Mouse (Mus musculus): ENCODE results near the gene Brpf3. TPM values are rescaled to one million over a fixed set of nuclear protein-coding genes. Genes with fewer than 3 reads are reported as not detected.
"Not testable (repeated sequence)": the region's sequence is repeated elsewhere in the genome, so short reads cannot be mapped to it uniquely, and the experiment has no call there.

Gene Brpf3
- polyA plus RNA-seq, 1 experiment from 2014 or later, result 8.2 TPM

DNA sequence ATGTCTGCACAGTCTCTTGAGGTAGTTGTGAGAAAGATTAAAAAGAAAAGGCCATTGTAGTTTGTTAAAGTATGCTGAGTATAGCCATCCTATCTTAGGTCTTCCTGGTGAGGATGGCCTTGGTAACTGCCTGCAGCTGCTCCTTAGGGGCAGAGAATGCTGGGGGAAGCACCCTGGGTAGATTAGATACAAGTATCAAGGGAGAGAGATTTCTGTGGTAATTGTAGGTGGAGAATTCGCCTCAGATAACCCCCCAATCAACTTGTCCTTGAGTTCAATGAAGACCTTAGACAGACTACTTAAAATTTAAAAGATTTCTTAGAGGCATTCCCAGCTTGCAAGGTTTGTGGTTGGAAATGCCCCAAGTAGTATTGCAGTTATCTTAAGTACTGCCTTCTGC, 2.4 kb downstream of the Brpf3 start:
- H3K9ac ChIP-seq (replicated peaks; ENCODE audit: low read length), result no peak overlapping the region
- no peak overlapping the region for H3K27ac ChIP-seq (replicated peaks; ENCODE audit: low read depth, low read length)
- no peaks in the 10 kb centered on the region for H3K9me3 ChIP-seq (ENCODE audit: control insufficient read depth, low read length)
- H3K27me3 ChIP-seq (ENCODE audit: control insufficient read depth, insufficient read depth, low read length), result no peaks in the 10 kb centered on the region
- ATAC-seq (ENCODE audit: low FRiP score, low TSS enrichment) (no peak), DNase-seq (no peak)
- peaks cover 17% of the 10 kb centered on the region for H3K4me1 ChIP-seq (ENCODE audit: control insufficient read depth, insufficient read depth, low read length)
- no peak overlapping the region for H3K4me2 ChIP-seq (ENCODE audit: low read length)
- H3K4me3 ChIP-seq (replicated peaks; ENCODE audit: low read depth, low read length), result no peak overlapping the region
- WGBS, result 92% methylated on average over 1 of the region's 1 CpGs
- peaks cover 23% of the 10 kb centered on the region for H3K36me3 ChIP-seq (ENCODE audit: control insufficient read depth, insufficient read depth, low read length)

DNA sequence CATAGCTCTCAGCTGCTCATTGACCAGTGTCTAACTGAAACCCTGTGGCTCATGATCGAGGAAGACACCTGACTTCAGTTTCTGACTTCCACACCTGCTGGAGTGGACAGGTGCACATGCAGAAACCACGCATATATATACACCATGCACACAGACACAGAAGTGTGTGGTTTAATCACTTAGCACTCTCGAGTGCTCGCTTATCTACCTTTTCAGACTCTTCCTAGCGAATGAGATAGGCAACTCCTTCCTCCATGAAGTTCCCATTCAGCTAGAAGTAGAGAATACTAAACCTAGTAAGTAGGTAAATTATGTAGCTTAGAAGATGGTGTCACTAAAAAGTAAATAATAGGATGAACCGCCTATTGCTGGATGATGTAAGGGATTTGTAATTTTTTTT, 4.1 kb downstream of the Brpf3 start:
- 93% methylated on average over 6 of the region's 6 CpGs for WGBS
- Histone ChIP-seq H3K4me1 (ENCODE audit: control insufficient read depth, insufficient read depth, low read length) (peaks cover 5% of the 10 kb centered on the region), H3K9me3 (ENCODE audit: control insufficient read depth, low read length) (no peaks in the 10 kb centered on the region), H3K27me3 (ENCODE audit: control insufficient read depth, insufficient read depth, low read length) (no peaks in the 10 kb centered on the region), H3K9ac (replicated peaks; ENCODE audit: low read length) (no peak overlapping the region), H3K36me3 (ENCODE audit: control insufficient read depth, insufficient read depth, low read length) (peaks cover 35% of the 10 kb centered on the region), H3K27ac (replicated peaks; ENCODE audit: low read depth, low read length) (no peak overlapping the region), H3K4me3 (replicated peaks; ENCODE audit: low read depth, low read length) (no peak overlapping the region), H3K4me2 (ENCODE audit: low read length) (no peak overlapping the region)
- ATAC-seq (ENCODE audit: low FRiP score, low TSS enrichment), result no peak
- no peak for DNase-seq

DNA sequence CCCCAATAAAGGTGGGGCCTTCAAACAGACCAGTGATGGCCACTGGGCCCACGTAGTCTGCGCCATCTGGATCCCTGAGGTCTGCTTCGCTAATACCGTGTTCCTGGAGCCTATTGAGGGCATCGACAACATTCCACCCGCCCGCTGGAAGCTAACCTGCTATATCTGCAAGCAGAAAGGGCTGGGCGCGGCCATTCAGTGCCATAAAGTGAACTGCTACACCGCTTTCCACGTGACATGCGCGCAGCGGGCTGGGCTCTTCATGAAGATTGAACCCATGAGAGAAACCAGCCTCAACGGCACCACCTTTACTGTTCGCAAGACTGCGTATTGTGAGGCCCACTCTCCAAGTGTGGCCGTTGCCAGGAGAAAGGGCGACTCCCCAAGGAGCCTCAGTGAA, 5.9 kb downstream of the Brpf3 start:
- H3K4me1 ChIP-seq (ENCODE audit: control insufficient read depth, insufficient read depth, low read length), result peaks cover 4% of the 10 kb centered on the region
- 97% methylated on average over 19 of the region's 19 CpGs for WGBS
- no peak for DNase-seq
- ATAC-seq (ENCODE audit: low FRiP score, low TSS enrichment), result no peak
- H3K27ac ChIP-seq (replicated peaks; ENCODE audit: low read depth, low read length), result no peak overlapping the region
- no peak overlapping the region for H3K4me3 ChIP-seq (replicated peaks; ENCODE audit: low read depth, low read length)
- H3K9ac ChIP-seq (replicated peaks; ENCODE audit: low read length), result no peak overlapping the region
- no peak overlapping the region for H3K4me2 ChIP-seq (ENCODE audit: low read length)
- no peaks in the 10 kb centered on the region for H3K9me3 ChIP-seq (ENCODE audit: control insufficient read depth, low read length)
- H3K36me3 ChIP-seq (ENCODE audit: control insufficient read depth, insufficient read depth, low read length), result peaks cover 52% of the 10 kb centered on the region
- no peaks in the 10 kb centered on the region for H3K27me3 ChIP-seq (ENCODE audit: control insufficient read depth, insufficient read depth, low read length)

DNA sequence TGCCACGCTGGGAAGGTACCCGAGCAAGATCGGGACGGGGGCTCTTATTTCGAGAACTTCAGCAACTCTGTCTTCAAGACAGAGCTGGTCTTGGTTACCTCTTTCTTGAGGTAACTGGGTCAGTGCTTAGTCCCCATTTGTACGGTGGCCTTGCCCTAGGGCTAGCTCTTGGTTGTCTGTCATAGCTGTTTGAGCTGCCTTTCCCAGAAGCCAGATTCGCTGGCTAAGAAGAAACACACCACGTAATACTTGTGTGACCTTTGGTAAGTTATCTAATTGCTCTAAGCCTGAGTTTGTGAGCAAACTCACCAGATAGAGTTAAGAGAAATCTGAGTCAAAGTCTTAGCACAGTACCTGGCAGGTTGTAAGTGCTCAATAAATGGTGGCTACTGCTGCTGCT, 7.8 kb downstream of the Brpf3 start:
- 99% methylated on average over 8 of the region's 8 CpGs for WGBS
- Histone ChIP-seq H3K9ac (replicated peaks; ENCODE audit: low read length) (no peak overlapping the region), H3K9me3 (ENCODE audit: control insufficient read depth, low read length) (no peaks in the 10 kb centered on the region), H3K27me3 (ENCODE audit: control insufficient read depth, insufficient read depth, low read length) (no peaks in the 10 kb centered on the region), H3K4me2 (ENCODE audit: low read length) (no peak overlapping the region), H3K27ac (replicated peaks; ENCODE audit: low read depth, low read length) (no peak overlapping the region), H3K4me3 (replicated peaks; ENCODE audit: low read depth, low read length) (no peak overlapping the region), H3K4me1 (ENCODE audit: control insufficient read depth, insufficient read depth, low read length) (no peaks in the 10 kb centered on the region), H3K36me3 (ENCODE audit: control insufficient read depth, insufficient read depth, low read length) (peaks cover 69% of the 10 kb centered on the region)
- ATAC-seq (ENCODE audit: low FRiP score, low TSS enrichment), result no peak
- DNase-seq, result no peak

DNA sequence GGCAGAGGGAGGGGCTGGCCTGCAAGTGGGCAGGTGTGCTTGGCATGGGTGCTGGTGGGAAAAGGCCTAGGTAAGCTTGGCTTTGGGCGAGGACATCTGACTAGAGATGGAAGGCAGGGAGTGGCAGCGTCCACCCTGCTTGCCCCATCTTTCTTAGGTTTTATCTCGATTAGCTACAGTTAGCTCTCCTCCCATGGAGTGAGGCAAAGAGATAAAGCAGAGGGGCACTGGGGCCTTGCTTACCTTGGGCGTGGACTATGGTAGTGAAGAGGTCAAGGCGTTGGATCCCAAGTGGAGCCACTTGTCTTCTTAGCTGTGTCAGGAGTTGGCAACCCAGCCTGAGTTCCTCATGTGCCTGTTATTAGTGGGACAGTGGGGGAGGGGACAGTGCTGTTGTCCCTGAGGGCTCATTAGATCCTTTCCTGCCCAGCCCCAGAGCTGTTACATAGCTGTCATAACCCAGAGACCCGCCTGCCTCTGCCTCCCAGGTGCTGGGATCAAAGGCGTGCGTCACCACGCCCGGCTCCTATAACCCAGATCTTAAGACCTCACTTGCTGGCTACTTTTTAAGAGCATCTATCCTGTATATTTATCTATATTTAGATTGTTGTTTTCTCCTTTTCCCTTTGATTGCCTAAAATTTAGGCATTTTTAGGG, 8.4 kb downstream of the Brpf3 start:
- Histone ChIP-seq H3K4me3 (replicated peaks; ENCODE audit: low read depth, low read length) (no peak overlapping the region), H3K4me2 (ENCODE audit: low read length) (no peak overlapping the region), H3K9ac (replicated peaks; ENCODE audit: low read length) (no peak overlapping the region), H3K36me3 (ENCODE audit: control insufficient read depth, insufficient read depth, low read length) (peaks cover 75% of the 10 kb centered on the region), H3K27ac (replicated peaks; ENCODE audit: low read depth, low read length) (no peak overlapping the region), H3K4me1 (ENCODE audit: control insufficient read depth, insufficient read depth, low read length) (no peaks in the 10 kb centered on the region), H3K9me3 (ENCODE audit: control insufficient read depth, low read length) (no peaks in the 10 kb centered on the region), H3K27me3 (ENCODE audit: control insufficient read depth, insufficient read depth, low read length) (no peaks in the 10 kb centered on the region)
- no peak for DNase-seq
- ATAC-seq (ENCODE audit: low FRiP score, low TSS enrichment), result no peak
- 98% methylated on average over 10 of the region's 10 CpGs for WGBS

- Histone ChIP-seq H3K4me1 (ENCODE audit: control insufficient read depth, insufficient read depth, low read length) (no peaks in the 10 kb centered on the region), H3K9me3 (ENCODE audit: control insufficient read depth, low read length) (no peaks in the 10 kb centered on the region), H3K4me2 (ENCODE audit: low read length) (no peak overlapping the region), H3K9ac (replicated peaks; ENCODE audit: low read length) (no peak overlapping the region), H3K27me3 (ENCODE audit: control insufficient read depth, insufficient read depth, low read length) (no peaks in the 10 kb centered on the region), H3K27ac (replicated peaks; ENCODE audit: low read depth, low read length) (no peak overlapping the region), H3K4me3 (replicated peaks; ENCODE audit: low read depth, low read length) (no peak overlapping the region), H3K36me3 (ENCODE audit: control insufficient read depth, insufficient read depth, low read length) (peaks cover 85% of the 10 kb centered on the region)
- ATAC-seq (ENCODE audit: low FRiP score, low TSS enrichment) (no peak), DNase-seq (no peak)
- WGBS, result 96% methylated on average over 10 of the region's 10 CpGs
These were observed 11.5 kb downstream of the Brpf3 start for GRCm38 (mm10) chr17:28812345-28812744.

DNA sequence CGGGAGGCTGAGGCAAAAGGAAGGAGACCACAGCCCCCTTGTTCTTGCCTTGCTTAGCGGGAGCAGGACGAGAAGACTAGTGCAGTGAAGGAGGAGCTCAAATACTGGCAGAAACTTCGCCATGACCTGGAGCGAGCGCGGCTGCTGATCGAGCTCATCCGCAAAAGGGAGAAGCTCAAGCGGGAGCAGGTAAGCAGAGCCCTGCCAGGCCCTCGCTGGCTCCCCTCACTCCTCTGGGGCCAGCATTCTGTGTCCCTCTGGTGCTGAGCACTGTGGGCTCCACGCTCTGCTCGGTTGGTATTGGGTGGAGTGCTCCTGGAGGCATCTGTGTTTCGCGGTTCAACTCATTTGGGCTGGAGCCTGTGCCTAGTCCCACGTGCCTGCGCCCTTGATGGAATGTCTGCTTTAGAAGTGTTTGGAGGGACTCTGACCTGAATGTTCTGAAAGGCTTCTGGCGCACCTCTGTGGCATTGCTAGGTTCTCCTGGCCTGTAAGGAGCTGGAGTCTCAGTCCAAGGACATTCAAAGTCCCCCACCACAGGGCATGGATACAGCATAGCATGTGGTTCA, 13.7 kb downstream of the Brpf3 start:
- WGBS, result 92% methylated on average over 18 of the region's 18 CpGs
- no peaks in the 10 kb centered on the region for H3K9me3 ChIP-seq (ENCODE audit: control insufficient read depth, low read length)
- H3K4me2 ChIP-seq (ENCODE audit: low read length), result no peak overlapping the region
- no peak overlapping the region for H3K27ac ChIP-seq (replicated peaks; ENCODE audit: low read depth, low read length)
- H3K36me3 ChIP-seq (ENCODE audit: control insufficient read depth, insufficient read depth, low read length), result peaks cover 93% of the 10 kb centered on the region
- no peaks in the 10 kb centered on the region for H3K27me3 ChIP-seq (ENCODE audit: control insufficient read depth, insufficient read depth, low read length)
- H3K9ac ChIP-seq (replicated peaks; ENCODE audit: low read length), result no peak overlapping the region
- DNase-seq (no peak), ATAC-seq (ENCODE audit: low FRiP score, low TSS enrichment) (no peak)
- no peaks in the 10 kb centered on the region for H3K4me1 ChIP-seq (ENCODE audit: control insufficient read depth, insufficient read depth, low read length)
- no peak overlapping the region for H3K4me3 ChIP-seq (replicated peaks; ENCODE audit: low read depth, low read length)

GRCm38 (mm10) chr17:28815384-28816004, 14.6 kb downstream of the Brpf3 start:
- Histone ChIP-seq H3K9me3 (ENCODE audit: control insufficient read depth, low read length) (no peaks in the 10 kb centered on the region), H3K27ac (replicated peaks; ENCODE audit: low read depth, low read length) (no peak overlapping the region), H3K4me3 (replicated peaks; ENCODE audit: low read depth, low read length) (no peak overlapping the region), H3K9ac (replicated peaks; ENCODE audit: low read length) (no peak overlapping the region), H3K36me3 (ENCODE audit: control insufficient read depth, insufficient read depth, low read length) (peaks cover 91% of the 10 kb centered on the region), H3K4me2 (ENCODE audit: low read length) (no peak overlapping the region), H3K27me3 (ENCODE audit: control insufficient read depth, insufficient read depth, low read length) (no peaks in the 10 kb centered on the region), H3K4me1 (ENCODE audit: control insufficient read depth, insufficient read depth, low read length) (no peaks in the 10 kb centered on the region)
- DNase-seq (no peak), ATAC-seq (ENCODE audit: low FRiP score, low TSS enrichment) (no peak)
- WGBS, result 89% methylated on average over 10 of the region's 10 CpGs

- H3K27me3 ChIP-seq (ENCODE audit: control insufficient read depth, insufficient read depth, low read length); DNase-seq; H3K4me3 ChIP-seq (replicated peaks; ENCODE audit: low read depth, low read length); ATAC-seq (ENCODE audit: low FRiP score, low TSS enrichment); H3K27ac ChIP-seq (replicated peaks; ENCODE audit: low read depth, low read length); H3K4me1 ChIP-seq (ENCODE audit: control insufficient read depth, insufficient read depth, low read length); H3K9me3 ChIP-seq (ENCODE audit: control insufficient read depth, low read length); H3K9ac ChIP-seq (replicated peaks; ENCODE audit: low read length); H3K4me2 ChIP-seq (ENCODE audit: low read length): not testable (repeated sequence)
- H3K36me3 ChIP-seq (ENCODE audit: control insufficient read depth, insufficient read depth, low read length), result peaks cover 91% of the 10 kb centered on the region
- 93% methylated on average over 10 of the region's 10 CpGs for WGBS
These were observed 15.4 kb downstream of the Brpf3 start for GRCm38 (mm10) chr17:28816326-28816725.

Data from midbrain, embryonic 14.5 days (tissue).